Mouse (Mus musculus) hindbrain, embryonic 10.5 days (tissue): ENCODE results near the gene Maml2. TPM values are rescaled to one million over a fixed set of nuclear protein-coding genes. Genes with fewer than 3 reads are reported as not detected.

ENCODE experiments used
- DNase-seq: peaks from one replicate; pipeline ENCODE4 v3.0.0-alpha.2; 2017; ENCODE audit warnings: low spot score
- H3K27ac ChIP-seq: fragments of 300-500 bp; sonication (generic); 2 replicates; pipeline ENCODE4 v1.5.1; 2016; ENCODE audit warnings: mild to moderate bottlenecking, moderate library complexity
- H3K27me3 ChIP-seq: fragments of 300-500 bp; sonication (generic); 2 replicates; pipeline ENCODE4 v1.6.1; 2016; ENCODE audit warnings: mild to moderate bottlenecking; ENCODE audit not compliant: poor library complexity, insufficient read depth, severe bottlenecking
- H3K36me3 ChIP-seq: fragments of 300-500 bp; sonication (generic); 2 replicates; pipeline ENCODE4 v1.6.1; 2016; ENCODE audit warnings: mild to moderate bottlenecking, moderate library complexity
- H3K4me1 ChIP-seq: fragments of 300-500 bp; sonication (generic); replicated peaks from 2 replicates; pipeline ENCODE4 v1.6.1; 2016; ENCODE audit warnings: mild to moderate bottlenecking
- H3K4me3 ChIP-seq: fragments of 300-500 bp; sonication (generic); 2 replicates; pipeline ENCODE4 v1.5.1; 2016; ENCODE audit warnings: mild to moderate bottlenecking, moderate library complexity
- H3K9me3 ChIP-seq: fragments of 300-500 bp; sonication (generic); 2 replicates; pipeline ENCODE4 v1.6.1; 2016; ENCODE audit warnings: mild to moderate bottlenecking, moderate library complexity
- WGBS: fragments of 180-500 bp; shearing (Covaris S2); methylation state at CpG from one replicate; pipeline ENCODE4 v1.1.7; 2016; 5-methylcytosine and 5-hydroxymethylcytosine counted together
- polyA plus RNA-seq: library from polyadenylated mRNA; unstranded; fragments of >200 nt; fragmentation: Nextera tagmentation; extraction: Ambion mirVana; gene quantifications from 2 replicates; pipeline ENCODE4 v1.2.1, GENCODE M21; 2016

Maml2 gene
- polyA plus RNA-seq, 1 experiment from 2014 or later: 10.0 TPM

GRCm38 (mm10) chr9:13300041-13300441 lies 2.3 kb downstream of the Maml2 start:
- DNase-seq: no peak
- H3K27ac ChIP-seq: peak overlapping the region; percentile 90
- 51% methylated on average over 3 of the region's 3 CpGs for WGBS
- peaks cover 9% of the 10 kb centered on the region for H3K27me3 ChIP-seq
- H3K4me3 ChIP-seq: peak overlapping the region; percentile 64
- H3K4me1 ChIP-seq: peaks cover 80% of the 10 kb centered on the region
- H3K9me3 ChIP-seq: no peaks in the 10 kb centered on the region
- no peaks in the 10 kb centered on the region for H3K36me3 ChIP-seq

- peaks cover 9% of the 10 kb centered on the region for H3K27me3 ChIP-seq
- H3K36me3 ChIP-seq: no peaks in the 10 kb centered on the region
- DNase-seq: no peak
- peak overlapping the region; percentile 64 for H3K4me3 ChIP-seq
- H3K27ac ChIP-seq: peak overlapping the region; percentile 60
- 69% methylated on average over 9 of the region's 9 CpGs for WGBS
- H3K4me1 ChIP-seq: peaks cover 85% of the 10 kb centered on the region
- H3K9me3 ChIP-seq: no peaks in the 10 kb centered on the region
These were observed 3.4 kb downstream of the Maml2 start for GRCm38 (mm10) chr9:13300891-13301782.

- Histone ChIP-seq H3K27ac (peak overlapping the region; percentile 45; the same call in 1 of the 2 replicates), H3K9me3 (no peaks in the 10 kb centered on the region), H3K36me3 (no peaks in the 10 kb centered on the region), H3K4me1 (peaks cover 92% of the 10 kb centered on the region), H3K27me3 (peaks cover 9% of the 10 kb centered on the region), H3K4me3 (peak overlapping the region; percentile 64; the same call in 1 of the 2 replicates)
- no peak for DNase-seq
- WGBS: 59% methylated on average over 6 of the region's 6 CpGs
These were observed 4.5 kb downstream of the Maml2 start for GRCm38 (mm10) chr9:13302183-13302825.

- H3K27ac ChIP-seq: peak overlapping the region; percentile 37
- peak; percentile 70 for DNase-seq
- no peaks in the 10 kb centered on the region for H3K9me3 ChIP-seq
- no peak overlapping the region for H3K4me3 ChIP-seq
- H3K4me1 ChIP-seq: peaks cover 95% of the 10 kb centered on the region
- no peaks in the 10 kb centered on the region for H3K36me3 ChIP-seq
- 28% methylated on average over 5 of the region's 5 CpGs for WGBS
- H3K27me3 ChIP-seq: peaks cover 9% of the 10 kb centered on the region
These were observed 5.5 kb downstream of the Maml2 start for GRCm38 (mm10) chr9:13303099-13303771.

- no peaks in the 10 kb centered on the region for H3K9me3 ChIP-seq
- H3K27me3 ChIP-seq: peaks cover 9% of the 10 kb centered on the region
- 60% methylated on average over 6 of the region's 6 CpGs for WGBS
- no peaks in the 10 kb centered on the region for H3K36me3 ChIP-seq
- no peak for DNase-seq
- H3K27ac ChIP-seq: peak overlapping the region; percentile 37
- no peak overlapping the region for H3K4me3 ChIP-seq
- H3K4me1 ChIP-seq: peaks cover 95% of the 10 kb centered on the region
These were observed 6.2 kb downstream of the Maml2 start for GRCm38 (mm10) chr9:13303976-13304375.

GRCm38 (mm10) chr9:13306471-13306870 lies 8.7 kb downstream of the Maml2 start:
- Histone ChIP-seq H3K9me3 (no peaks in the 10 kb centered on the region), H3K27me3 (no peaks in the 10 kb centered on the region), H3K4me1 (peaks cover 94% of the 10 kb centered on the region), H3K4me3 (no peak overlapping the region), H3K36me3 (no peaks in the 10 kb centered on the region), H3K27ac (0 out of 2 replicates have a peak overlapping the region, but pooled peaks have one; percentile 30)
- WGBS: 92% methylated on average over 3 of the region's 3 CpGs
- DNase-seq: no peak

GRCm38 (mm10) chr9:13307226-13307625 lies 9.5 kb downstream of the Maml2 start:
- Histone ChIP-seq H3K36me3 (no peaks in the 10 kb centered on the region), H3K4me3 (no peak overlapping the region), H3K9me3 (no peaks in the 10 kb centered on the region), H3K4me1 (peaks cover 86% of the 10 kb centered on the region), H3K27me3 (no peaks in the 10 kb centered on the region), H3K27ac (peak overlapping the region; percentile 66)
- DNase-seq: no peak
- WGBS: 42% methylated on average over 4 of the region's 4 CpGs

- no peak overlapping the region for H3K27ac ChIP-seq
- no peaks in the 10 kb centered on the region for H3K9me3 ChIP-seq
- no peaks in the 10 kb centered on the region for H3K36me3 ChIP-seq
- 75% methylated on average over 8 of the region's 8 CpGs for WGBS
- H3K27me3 ChIP-seq: no peaks in the 10 kb centered on the region
- DNase-seq: no peak
- H3K4me1 ChIP-seq: peaks cover 75% of the 10 kb centered on the region
- H3K4me3 ChIP-seq: no peak overlapping the region
These were observed 11.0 kb downstream of the Maml2 start for GRCm38 (mm10) chr9:13308718-13309117.

- 65% methylated on average over 7 of the region's 7 CpGs for WGBS
- peak overlapping the region; percentile 72 for H3K27ac ChIP-seq
- H3K4me1 ChIP-seq: peaks cover 64% of the 10 kb centered on the region
- no peak for DNase-seq
- no peaks in the 10 kb centered on the region for H3K36me3 ChIP-seq
- H3K27me3 ChIP-seq: no peaks in the 10 kb centered on the region
- no peak overlapping the region for H3K4me3 ChIP-seq
- no peaks in the 10 kb centered on the region for H3K9me3 ChIP-seq
These were observed 12.1 kb downstream of the Maml2 start for GRCm38 (mm10) chr9:13309807-13310206.

GRCm38 (mm10) chr9:13310236-13310635 lies 12.5 kb downstream of the Maml2 start:
- 23% methylated on average over 3 of the region's 3 CpGs for WGBS
- no peaks in the 10 kb centered on the region for H3K36me3 ChIP-seq
- no peak for DNase-seq
- H3K9me3 ChIP-seq: no peaks in the 10 kb centered on the region
- no peaks in the 10 kb centered on the region for H3K27me3 ChIP-seq
- H3K4me1 ChIP-seq: peaks cover 61% of the 10 kb centered on the region
- peak overlapping the region; percentile 72 for H3K27ac ChIP-seq
- no peak overlapping the region for H3K4me3 ChIP-seq

- H3K36me3 ChIP-seq: no peaks in the 10 kb centered on the region
- 43% methylated on average over 2 of the region's 2 CpGs for WGBS
- no peaks in the 10 kb centered on the region for H3K9me3 ChIP-seq
- H3K27ac ChIP-seq: peak overlapping the region; percentile 72; the same call in 1 of the 2 replicates
- no peak for DNase-seq
- H3K4me3 ChIP-seq: no peak overlapping the region
- H3K4me1 ChIP-seq: peaks cover 64% of the 10 kb centered on the region
- H3K27me3 ChIP-seq: no peaks in the 10 kb centered on the region
These were observed 13.3 kb downstream of the Maml2 start for GRCm38 (mm10) chr9:13311094-13311493.

GRCm38 (mm10) chr9:13313923-13314322 lies 16.2 kb downstream of the Maml2 start:
- H3K4me1 ChIP-seq: peaks cover 36% of the 10 kb centered on the region
- no peak for DNase-seq
- no peaks in the 10 kb centered on the region for H3K9me3 ChIP-seq
- H3K4me3 ChIP-seq: no peak overlapping the region
- no peak overlapping the region for H3K27ac ChIP-seq
- no peaks in the 10 kb centered on the region for H3K27me3 ChIP-seq
- WGBS: 96% methylated on average over 2 of the region's 2 CpGs
- H3K36me3 ChIP-seq: no peaks in the 10 kb centered on the region
